Comparison of ENCODE assay signal across 8 mouse cellular contexts in genomic region chr13:67332877-67333276, GRCm38 (mm10). TPM values are rescaled to one million over a fixed set of nuclear protein-coding genes. Genes with fewer than 3 reads are reported as not detected.
DNase-seq lines count a peak whose midpoint lies in the region; ATAC-seq lines count a peak whose summit lies in the region.

No protein-coding gene starts in this region.

- ATAC-seq in cerebellum, adult (ENCODE audit: insufficient number of reproducible peaks, low FRiP score, low TSS enrichment): 0 out of 2 replicates have a peak, but pooled peaks have one; percentile 11
- peak; percentile 19 for ATAC-seq in inflammation-experienced regulatory T-cells, adult 6 months
- ATAC-seq in midbrain, embryonic 16.5 days: peak; percentile 57

- peak overlapping the region; percentile 52 for H3K9ac ChIP-seq in midbrain, embryonic 16.5 days (ENCODE audit: low read depth, low read length)

- H3K36me3 ChIP-seq in midbrain, embryonic 16.5 days (ENCODE audit: control insufficient read depth, insufficient read depth, low read length): no peaks in the 10 kb centered on the region

- H3K9me3 ChIP-seq in midbrain, embryonic 16.5 days (replicated peaks; ENCODE audit: control insufficient read depth, low read length, poor library complexity, severe bottlenecking): no peaks in the 10 kb centered on the region; the same call in 1 of the 2 replicates

- H3K4me1 ChIP-seq in midbrain, embryonic 16.5 days (ENCODE audit: control insufficient read depth, insufficient read depth, low read length): peaks cover 11% of the 10 kb centered on the region

- peak overlapping the region; percentile 58 for H3K4me3 ChIP-seq in midbrain, embryonic 16.5 days (ENCODE audit: low read depth, low read length)

- H3K4me2 ChIP-seq in midbrain, embryonic 16.5 days (ENCODE audit: low read length): peak overlapping the region; percentile 83

- DNase-seq in cerebellum, postnatal 25 days: no peak
- DNase-seq in spleen, adult 12 weeks (ENCODE audit: low spot score): peak; percentile 1
- DNase-seq in spleen, postnatal 4 days (ENCODE audit: low spot score in 2 of 2): no peak
- no peak for DNase-seq in natural killer cell, adult 2 months (ENCODE audit: low spot score in 2 of 2)
- DNase-seq in layer of hippocampus, postnatal 14 days (ENCODE audit: low spot score in 2 of 2): no peak

- no peak overlapping the region for H3K27ac ChIP-seq in midbrain, embryonic 16.5 days (ENCODE audit: low read length)

- WGBS in midbrain, embryonic 16.5 days: 81% methylated on average over 1 of the region's 1 CpGs

- H3K27me3 ChIP-seq in midbrain, embryonic 16.5 days (ENCODE audit: control insufficient read depth, insufficient read depth, low read depth, low read length): no peaks in the 10 kb centered on the region

RNA-seq across cellular contexts. Expression of gene Zfp595, which starts 0.5 kb away (rescaled TPM):
- 1 to 10 TPM; 5.1 to 8.1 (median 6.1) TPM for polyA plus RNA-seq in inflammation-experienced regulatory T-cells, adult 6 months (2017; shearing (Covaris generic))
- polyA plus RNA-seq in midbrain, embryonic 16.5 days (2015; fragmentation: Nextera tagmentation; extraction: Ambion mirVana): 1.6 and 1.9 TPM in 2 replicates
- total RNA-seq in layer of hippocampus, postnatal 14 days (2021): 1 to 10 TPM; 3.0 to 3.2 TPM

RNA-seq across cellular contexts. Expression of gene Zfp457, which starts 26.6 kb away (rescaled TPM):
- polyA plus RNA-seq in inflammation-experienced regulatory T-cells, adult 6 months (2017; shearing (Covaris generic)): under 1 TPM in 1 of 3 experiments, not detected in 2; 0.40 TPM
- polyA plus RNA-seq in midbrain, embryonic 16.5 days (2015; fragmentation: Nextera tagmentation; extraction: Ambion mirVana): 0.97 and 1.2 TPM in 2 replicates
- 1 to 10 TPM; 5.4 to 6.3 TPM for total RNA-seq in layer of hippocampus, postnatal 14 days (2021)

RNA-seq across cellular contexts. Expression of gene Gm28044, which starts 27.5 kb away (rescaled TPM):
- polyA plus RNA-seq in inflammation-experienced regulatory T-cells, adult 6 months (2017; shearing (Covaris generic)): under 1 TPM in 1 of 3 experiments, not detected in 2; 0.69 TPM
- polyA plus RNA-seq in midbrain, embryonic 16.5 days (2015; fragmentation: Nextera tagmentation; extraction: Ambion mirVana): not detected in 2 replicates
- total RNA-seq in layer of hippocampus, postnatal 14 days (2021): not detected

RNA-seq across cellular contexts. Expression of gene Zfp953, which starts 27.5 kb away (rescaled TPM):
- 1 to 10 TPM; 2.1 to 3.2 (median 2.8) TPM for polyA plus RNA-seq in inflammation-experienced regulatory T-cells, adult 6 months (2017; shearing (Covaris generic))
- 0.57 and 0.65 TPM in 2 replicates for polyA plus RNA-seq in midbrain, embryonic 16.5 days (2015; fragmentation: Nextera tagmentation; extraction: Ambion mirVana)
- 1 to 10 TPM in 1 of 2 experiments, under 1 TPM in 1; 0.90 to 1.0 TPM for total RNA-seq in layer of hippocampus, postnatal 14 days (2021)

RNA-seq across cellular contexts. Expression of gene Gm28041, which starts 42.7 kb away (rescaled TPM):
- 1 to 10 TPM in 2 of 3 experiments, under 1 TPM in 1; 0.78 to 2.9 (median 2.5) TPM for polyA plus RNA-seq in inflammation-experienced regulatory T-cells, adult 6 months (2017; shearing (Covaris generic))
- polyA plus RNA-seq in midbrain, embryonic 16.5 days (2015; fragmentation: Nextera tagmentation; extraction: Ambion mirVana): 0.31 TPM in 1 of 2 replicates, not detected in the other
- under 1 TPM in 1 of 2 experiments, not detected in 1; 0.64 TPM for total RNA-seq in layer of hippocampus, postnatal 14 days (2021)
